Mouse (Mus musculus) myocyte (in vitro differentiated cells): ENCODE measurements around the gene Caskin1.

Experiments
- E2F4 ChIP-seq: IDR thresholded peaks from one replicate; pipeline ENCODE4 v1.6.1; 2011; ENCODE audit warnings: mild to moderate bottlenecking, control low read depth, moderate library complexity; ENCODE audit not compliant: insufficient read depth
- MYOD1 ChIP-seq, 3 experiments: IDR thresholded peaks; one replicate each; pipeline ENCODE4 v1.6.1; 2011; ENCODE audit warnings: control low read depth in 2 of 3, low read depth in 2 of 3, mild to moderate bottlenecking in 2 of 3, moderate library complexity in 1 of 3; ENCODE audit not compliant: insufficient read length in 2 of 3, control insufficient read depth in 1 of 3
- POLR2A ChIP-seq: IDR thresholded peaks from one replicate; pipeline ENCODE4 v1.6.1; 2011; ENCODE audit warnings: low read depth, mild to moderate bottlenecking, control low read depth, moderate library complexity; ENCODE audit not compliant: insufficient read length
- POLR2AphosphoS2 ChIP-seq: IDR thresholded peaks from one replicate; pipeline ENCODE4 v1.6.1; 2011; ENCODE audit warnings: low read depth, control low read depth; ENCODE audit not compliant: insufficient read length
- REST ChIP-seq: IDR thresholded peaks from one replicate; pipeline ENCODE4 v1.6.1; 2011; ENCODE audit warnings: mild to moderate bottlenecking, control low read depth, moderate library complexity; ENCODE audit not compliant: insufficient read depth, insufficient read length
- SRF ChIP-seq: IDR thresholded peaks from one replicate; pipeline ENCODE4 v1.6.1; 2011; ENCODE audit warnings: low read depth; ENCODE audit not compliant: control insufficient read depth, insufficient read length
- TCF12 ChIP-seq: IDR thresholded peaks from one replicate; pipeline ENCODE4 v1.6.1; 2011; ENCODE audit warnings: mild to moderate bottlenecking, control low read depth; ENCODE audit not compliant: poor library complexity, insufficient read depth, severe bottlenecking
- USF1 ChIP-seq: IDR thresholded peaks from one replicate; pipeline ENCODE4 v1.6.1; 2011; ENCODE audit warnings: low read depth, mild to moderate bottlenecking, control low read depth, moderate library complexity

DNA sequence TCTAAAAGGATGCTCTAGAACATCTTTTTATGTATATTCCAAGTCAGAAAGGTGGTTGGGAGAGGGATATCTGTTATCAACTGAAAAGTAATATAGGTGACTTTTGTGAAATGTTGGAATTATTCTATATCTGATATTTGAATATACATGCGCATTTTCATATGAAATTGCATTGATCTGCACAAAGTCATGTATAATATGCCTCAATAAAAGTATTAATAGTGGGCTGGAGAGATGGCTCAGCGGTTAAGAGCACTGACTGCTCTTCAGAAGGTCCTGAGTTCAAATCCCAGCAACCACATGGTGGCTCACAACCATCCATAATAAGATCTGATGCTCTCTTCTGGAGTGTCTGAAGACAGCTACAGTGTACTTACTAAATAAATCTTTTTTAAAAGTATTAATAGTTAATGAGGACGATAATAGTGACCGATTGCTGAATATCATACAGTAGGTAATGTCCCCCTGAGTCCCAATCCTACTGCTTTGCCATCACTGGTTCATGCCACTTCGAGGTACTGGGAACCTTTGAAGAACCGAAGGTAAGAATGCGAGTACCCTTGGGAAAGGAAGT lies 19.0 kb upstream of the Caskin1 start:
- TF ChIP-seq MYOD1 (IDR thresholded peaks at IDR 0.05; ENCODE audit: control insufficient read depth in 1 of 3, insufficient read length in 2 of 3, low read depth in 2 of 3) (no peak), POLR2A (no peak), E2F4 (no peak), REST (no peak), POLR2AphosphoS2 (no peak), TCF12 (no peak), USF1 (no peak), SRF (no peak)
